Mouse (Mus musculus) limb, embryonic 15.5 days (tissue): ENCODE data around the gene Gm49355. TPM values are rescaled to one million over a fixed set of nuclear protein-coding genes. Genes with fewer than 3 reads are reported as not detected.
A peak's percentile ranks its signal among the peaks of the same experiment; 100 is the strongest.
"Not testable (repeated sequence)": the region's sequence is repeated elsewhere in the genome, so short reads cannot be mapped to it uniquely, and the experiment has no call there.

ENCODE experiments used
- ATAC-seq: fragments of 200-750 bp; cut with Nextera tagmentation; 2 replicates; pipeline ENCODE4 v1.8.0; 2017; ENCODE audit warnings: low read depth, moderate TSS enrichment; ENCODE audit not compliant: insufficient number of reproducible peaks, low FRiP score, low TSS enrichment
- H3K27ac ChIP-seq: fragments of 300-500 bp; sonication (generic); 2 replicates; pipeline ENCODE4 v1.5.1; 2015; ENCODE audit warnings: moderate library complexity, mild to moderate bottlenecking, inconsistent platforms
- H3K27me3 ChIP-seq: fragments of 300-500 bp; sonication (generic); 2 replicates; pipeline ENCODE4 v1.6.1; 2015; ENCODE audit warnings: inconsistent platforms
- H3K36me3 ChIP-seq: fragments of 300-500 bp; sonication (generic); 2 replicates; pipeline ENCODE4 v1.6.1; 2015; ENCODE audit warnings: inconsistent platforms
- H3K4me1 ChIP-seq: fragments of 300-500 bp; sonication (generic); 2 replicates; pipeline ENCODE4 v1.6.1; 2015; ENCODE audit warnings: inconsistent platforms
- H3K4me2 ChIP-seq: fragments of 300-500 bp; sonication (generic); 2 replicates; pipeline ENCODE4 v1.6.1; 2015; ENCODE audit warnings: mild to moderate bottlenecking, inconsistent platforms
- H3K4me3 ChIP-seq: fragments of 300-500 bp; sonication (generic); 2 replicates; pipeline ENCODE4 v1.5.1; 2015; ENCODE audit warnings: mild to moderate bottlenecking, inconsistent platforms
- H3K9ac ChIP-seq: fragments of 300-500 bp; sonication (generic); 2 replicates; pipeline ENCODE4 v1.6.1; 2015; ENCODE audit warnings: inconsistent platforms
- H3K9me3 ChIP-seq: fragments of 300-500 bp; sonication (generic); 2 replicates; pipeline ENCODE4 v1.6.1; 2016; ENCODE audit warnings: inconsistent platforms
- WGBS: fragments of 180-500 bp; shearing (Covaris S2); methylation state at CpG from one replicate; pipeline ENCODE4 v1.1.7; 2015; 5-methylcytosine and 5-hydroxymethylcytosine counted together
- polyA plus RNA-seq: library from polyadenylated mRNA; unstranded; fragments of >200 nt; fragmentation: Nextera tagmentation; extraction: Ambion mirVana; gene quantifications from 2 replicates; pipeline ENCODE4 v1.2.1, GENCODE M21; 2015

The Gm49355 gene
- polyA plus RNA-seq = 0.09 and 0.14 TPM in 2 replicates

DNA sequence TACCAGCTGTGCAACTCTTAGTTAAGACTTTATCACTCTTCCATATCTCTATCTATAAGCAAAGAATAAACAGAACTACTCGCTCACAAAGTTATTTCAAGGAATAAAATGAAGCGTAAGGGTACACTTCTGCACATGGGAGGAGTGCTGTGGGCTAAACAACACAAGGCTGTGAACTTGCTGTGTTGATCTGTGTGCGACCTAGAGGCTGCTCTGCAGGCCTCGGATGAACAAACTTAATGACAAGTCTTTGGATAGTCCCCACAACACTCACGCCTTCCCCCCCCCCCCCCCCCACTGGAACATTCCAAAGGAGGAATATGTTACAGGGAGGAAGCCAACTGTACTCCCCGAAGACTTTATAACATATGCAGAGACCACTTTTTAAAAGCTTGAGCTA, at the start of gene Gm49355:
Gm49355 (plus strand) TSS at position 336 of the 400 bp plus-strand sequence.
- Histone ChIP-seq H3K27me3 (no peaks in the 10 kb centered on the region), H3K9ac (peak within 1 kb of the TSS; percentile 74), H3K9me3 (no peaks in the 10 kb centered on the region), H3K27ac (peak within 1 kb of the TSS; percentile 95), H3K4me3 (peak within 1 kb of the TSS; percentile 71), H3K4me2 (peak within 1 kb of the TSS; percentile 49), H3K36me3 (0 out of 2 replicates have a peak, but pooled peaks cover 4% of the 10 kb centered on the region), H3K4me1 (no peaks in the 10 kb centered on the region)
- 77% methylated on average over 6 of the region's 6 CpGs for WGBS
- no peak for ATAC-seq

DNA sequence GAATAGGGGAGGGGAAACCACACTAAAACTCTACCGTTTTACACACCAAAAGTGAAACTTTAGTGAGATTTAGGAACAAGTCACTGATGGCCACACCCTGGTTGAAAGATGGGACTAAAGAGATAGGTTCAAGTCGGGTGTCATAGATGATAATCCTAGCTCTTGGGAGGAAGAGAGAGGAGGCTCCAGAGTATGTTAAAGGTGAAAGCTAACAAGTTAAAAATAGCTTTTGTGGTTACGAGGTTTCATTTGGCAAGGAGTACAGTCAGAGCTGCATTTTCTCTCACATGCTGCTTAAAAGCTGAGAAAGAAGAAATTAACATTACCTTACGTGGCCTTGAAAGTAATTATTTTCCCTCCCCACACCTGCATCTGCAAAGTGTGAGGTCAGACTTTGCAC, 40.0 kb upstream of the Gm49355 start:
- Histone ChIP-seq H3K27me3 (no peaks in the 10 kb centered on the region), H3K27ac (no peak overlapping the region), H3K9ac (no peak overlapping the region), H3K4me1 (no peaks in the 10 kb centered on the region), H3K4me3 (no peak overlapping the region), H3K9me3 (no peaks in the 10 kb centered on the region), H3K36me3 (no peaks in the 10 kb centered on the region), H3K4me2 (no peak overlapping the region)
- ATAC-seq = no peak
- WGBS = 63% methylated on average over 4 of the region's 4 CpGs

DNA sequence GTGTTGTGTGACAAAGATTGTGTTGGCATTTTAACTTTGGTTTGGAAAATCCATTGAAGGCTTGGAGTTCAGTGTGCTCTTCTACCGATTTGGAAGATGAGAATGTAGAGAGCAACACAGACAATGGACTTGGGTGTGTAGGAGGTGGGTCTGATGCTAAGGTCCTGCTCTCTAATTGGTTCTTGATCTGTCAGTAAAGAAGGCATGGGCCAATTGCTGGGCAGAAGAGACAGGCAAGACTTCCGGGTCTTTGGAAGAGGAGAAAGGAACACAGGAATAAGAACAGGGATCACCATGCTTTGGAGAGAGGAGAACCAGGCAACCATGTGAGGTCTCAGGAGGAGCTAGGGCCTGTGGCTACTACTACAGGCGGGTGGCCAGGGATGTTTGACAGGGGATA, 7.7 kb upstream of the Gm49355 start:
- H3K9ac ChIP-seq = no peak overlapping the region
- no peak overlapping the region for H3K27ac ChIP-seq

DNA sequence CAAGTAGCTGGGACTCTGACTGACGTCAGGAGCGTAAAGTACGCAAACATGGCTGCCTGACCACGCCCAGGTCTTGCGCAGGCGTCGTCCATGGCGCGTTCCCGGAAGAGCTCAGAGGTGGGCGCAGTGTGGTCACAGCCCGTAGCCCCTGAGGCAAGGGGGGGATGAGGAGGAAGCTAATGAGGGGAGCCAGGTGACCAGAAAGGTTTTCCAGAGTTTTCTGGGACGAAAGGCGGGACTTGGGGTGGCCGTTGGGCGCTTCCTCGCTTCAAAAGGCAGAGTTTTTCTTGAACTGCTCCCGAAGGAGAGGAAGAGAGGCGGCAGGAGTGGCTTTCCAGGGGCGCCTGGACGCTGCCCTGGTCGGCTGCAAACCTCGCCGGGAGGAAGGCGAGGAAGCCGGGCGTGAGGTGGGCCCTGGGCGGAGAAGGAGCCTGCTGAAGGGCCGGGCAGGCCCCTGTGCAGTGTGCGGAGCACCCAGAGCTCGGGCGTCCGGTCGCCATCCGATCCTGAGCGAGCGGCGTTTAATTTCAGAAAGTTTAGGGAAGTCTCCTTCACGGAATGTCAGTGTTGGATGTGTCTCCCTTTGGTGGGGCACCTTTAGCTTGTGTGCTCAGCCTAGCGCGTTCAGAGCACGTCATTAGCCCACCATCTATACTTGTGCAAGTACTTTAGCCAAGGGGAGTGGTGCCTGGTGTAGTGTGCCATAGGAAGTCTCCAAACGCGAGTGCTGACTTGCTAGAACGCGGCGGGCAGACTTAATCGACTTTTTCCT, 551 bp downstream of the Gm49355 start, which contains the start of gene 3830406C13Rik:
3830406C13Rik (plus strand) TSS at position 33 of the 772 bp plus-strand sequence.
- Histone ChIP-seq H3K4me3 (peak within 1 kb of the TSS; percentile 71), H3K27me3 (no peaks in the 10 kb centered on the region), H3K4me1 (no peaks in the 10 kb centered on the region), H3K9ac (peak within 1 kb of the TSS; percentile 74), H3K4me2 (peak within 1 kb of the TSS; percentile 49), H3K27ac (peak within 1 kb of the TSS; percentile 95), H3K9me3 (no peaks in the 10 kb centered on the region), H3K36me3 (0 out of 2 replicates have a peak, but pooled peaks cover 8% of the 10 kb centered on the region)
- under 1% methylated on average over 48 of the region's 48 CpGs for whole genome bisulfite sequencing
- ATAC-seq = peak; percentile 95

More for the DNA sequence above, 7.7 kb upstream of the Gm49355 start:
- H3K27me3 ChIP-seq = no peaks in the 10 kb centered on the region
- H3K4me1 ChIP-seq = no peaks in the 10 kb centered on the region
- no peak overlapping the region for H3K4me3 ChIP-seq
- no peak overlapping the region for H3K4me2 ChIP-seq
- H3K9me3 ChIP-seq = no peaks in the 10 kb centered on the region
- WGBS = 64% methylated on average over 3 of the region's 3 CpGs
- no peaks in the 10 kb centered on the region for H3K36me3 ChIP-seq
- no peak for ATAC-seq

DNA sequence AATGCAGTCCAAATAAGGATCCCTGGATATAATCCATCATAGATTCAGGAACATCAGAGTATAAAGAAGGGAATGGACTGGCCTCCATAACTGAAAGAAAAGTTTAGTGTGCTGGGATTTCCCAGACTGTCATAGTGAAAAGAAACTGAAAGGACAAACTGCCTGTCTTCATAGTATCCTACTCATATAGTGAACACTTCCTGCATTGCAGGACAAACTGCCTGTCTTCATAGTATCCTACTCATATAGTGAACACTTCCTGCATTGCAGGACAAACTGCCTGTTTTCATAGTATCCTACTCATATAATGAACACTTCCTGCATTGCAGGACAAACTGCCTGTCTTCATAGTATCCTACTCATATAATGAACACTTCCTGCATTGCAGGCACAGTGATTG, 6.0 kb downstream of the Gm49355 start:
- not testable (repeated sequence) for H3K4me1 ChIP-seq

DNA sequence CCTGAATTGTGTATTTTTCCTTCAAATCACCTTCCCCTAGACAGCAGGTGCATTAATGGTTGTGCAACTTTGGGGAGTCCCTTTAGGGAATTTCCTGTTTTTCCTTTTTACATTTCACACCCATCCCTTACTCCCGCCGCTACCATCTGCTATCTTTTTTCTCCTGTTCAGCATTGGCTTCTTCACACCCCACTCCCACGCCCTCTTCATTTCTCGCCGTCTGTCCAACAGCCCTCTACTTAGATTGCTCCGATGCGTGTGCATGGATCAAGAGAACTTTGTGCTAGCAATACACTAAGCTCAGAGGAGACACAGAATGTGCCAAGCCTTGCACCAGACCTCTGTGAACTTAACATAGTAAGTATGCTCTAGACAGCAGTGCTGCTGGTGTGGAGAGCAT, 12.6 kb downstream of the Gm49355 start:
- Histone ChIP-seq H3K27ac (no peak overlapping the region), H3K36me3 (peaks cover 6% of the 10 kb centered on the region), H3K9ac (no peak overlapping the region), H3K4me3 (no peak overlapping the region), H3K4me1 (no peaks in the 10 kb centered on the region), H3K27me3 (no peaks in the 10 kb centered on the region), H3K4me2 (no peak overlapping the region), H3K9me3 (no peaks in the 10 kb centered on the region)
- 86% methylated on average over 7 of the region's 7 CpGs for WGBS
- no peak for ATAC-seq

More for the DNA sequence above, 6.0 kb downstream of the Gm49355 start:
- H3K27me3 ChIP-seq, H3K36me3 ChIP-seq, H3K4me3 ChIP-seq, H3K4me2 ChIP-seq, H3K9ac ChIP-seq, H3K27ac ChIP-seq, ATAC-seq, H3K9me3 ChIP-seq: not testable (repeated sequence)

DNA sequence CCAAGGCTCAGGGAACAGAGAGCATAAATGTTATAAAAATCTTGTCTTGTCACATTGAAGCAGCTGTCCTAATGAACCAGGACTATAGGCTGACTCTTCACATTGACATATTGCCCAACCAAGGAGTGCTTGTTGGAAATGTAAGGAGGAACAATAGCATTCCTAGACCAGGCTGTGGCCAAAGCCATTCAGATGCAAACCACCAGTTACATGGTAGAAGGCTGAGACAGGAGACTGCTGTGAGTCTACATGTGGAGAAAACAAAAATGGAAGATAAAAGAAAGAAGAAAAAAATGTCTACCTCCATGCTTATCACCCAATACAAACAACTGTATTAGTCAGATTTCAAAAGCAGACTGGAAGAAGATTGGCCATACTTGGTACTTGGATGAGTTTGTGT, 15.4 kb downstream of the Gm49355 start:
- H3K9ac ChIP-seq = no peak overlapping the region
- H3K27ac ChIP-seq = no peak overlapping the region
- H3K4me1 ChIP-seq = no peaks in the 10 kb centered on the region
- ATAC-seq = no peak
- no peak overlapping the region for H3K4me3 ChIP-seq
- H3K27me3 ChIP-seq = no peaks in the 10 kb centered on the region
- peaks cover 6% of the 10 kb centered on the region for H3K36me3 ChIP-seq
- H3K4me2 ChIP-seq = no peak overlapping the region
- no peaks in the 10 kb centered on the region for H3K9me3 ChIP-seq

DNA sequence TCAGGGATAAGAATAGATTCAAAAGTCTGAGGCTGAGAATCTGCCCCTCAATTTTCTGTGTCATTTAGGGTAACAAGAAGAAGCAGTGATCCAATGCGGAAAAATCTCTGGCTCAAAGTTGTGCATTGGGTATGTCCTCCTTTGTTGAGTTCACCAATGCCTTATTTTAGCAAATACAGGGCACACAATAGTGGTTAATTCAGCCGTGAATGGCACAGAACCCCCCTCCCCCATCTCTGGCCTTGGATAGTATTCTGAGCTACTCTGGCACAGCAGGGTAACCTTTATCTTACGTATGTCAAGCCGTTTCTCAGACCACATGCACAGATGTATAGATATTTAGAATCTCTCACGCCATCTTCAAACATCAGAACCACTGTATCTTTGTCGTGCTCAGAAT, 15.9 kb downstream of the Gm49355 start:
- H3K4me3 ChIP-seq = no peak overlapping the region
- WGBS = 82% methylated on average over 6 of the region's 6 CpGs
- H3K36me3 ChIP-seq = peaks cover 6% of the 10 kb centered on the region
- no peaks in the 10 kb centered on the region for H3K27me3 ChIP-seq
- H3K9ac ChIP-seq = no peak overlapping the region
- H3K9me3 ChIP-seq = no peaks in the 10 kb centered on the region
- no peak overlapping the region for H3K27ac ChIP-seq
- ATAC-seq = no peak
- H3K4me1 ChIP-seq = no peaks in the 10 kb centered on the region
- no peak overlapping the region for H3K4me2 ChIP-seq

DNA sequence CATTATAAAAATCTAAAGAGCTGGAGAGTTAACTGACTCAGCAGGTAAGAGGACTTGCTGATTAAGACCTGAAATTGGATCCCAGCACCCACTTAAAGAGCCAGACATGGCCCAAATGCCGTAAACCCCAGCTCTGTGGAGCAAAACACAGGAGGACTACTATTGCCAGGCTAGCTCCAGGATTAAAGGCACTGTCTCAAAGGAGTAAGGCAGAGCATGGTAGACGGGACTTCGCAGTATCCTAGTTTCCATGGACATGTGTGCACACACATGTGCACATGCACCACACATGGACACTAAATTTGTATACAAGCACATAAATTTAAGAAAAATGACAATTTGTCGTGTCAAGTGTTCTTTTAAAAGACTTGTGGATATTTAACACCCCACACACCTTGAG, 16.5 kb downstream of the Gm49355 start:
- Histone ChIP-seq H3K4me1 (no peaks in the 10 kb centered on the region), H3K9me3 (no peaks in the 10 kb centered on the region), H3K4me2 (no peak overlapping the region), H3K4me3 (no peak overlapping the region), H3K27ac (no peak overlapping the region), H3K27me3 (no peaks in the 10 kb centered on the region), H3K36me3 (peaks cover 6% of the 10 kb centered on the region), H3K9ac (no peak overlapping the region)
- ATAC-seq = no peak
- WGBS = 66% methylated on average over 4 of the region's 4 CpGs

DNA sequence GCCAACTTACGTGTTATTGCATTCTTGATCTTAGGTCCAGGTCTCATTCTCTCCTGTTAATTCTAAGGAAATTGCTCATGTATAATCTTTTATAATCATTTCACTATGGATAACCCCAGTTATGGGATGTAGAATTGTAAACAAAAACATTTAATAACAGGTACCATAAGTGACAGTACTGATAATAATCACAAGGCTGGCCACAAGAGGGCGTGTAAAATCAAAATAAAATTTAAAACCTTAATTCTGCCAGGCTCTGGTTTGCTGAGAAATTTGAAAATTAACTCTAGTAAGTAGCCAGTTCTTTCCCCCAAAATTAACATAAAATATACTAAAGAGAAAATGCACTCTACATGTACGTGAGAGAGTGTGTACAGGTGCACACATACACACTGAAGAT, 16.9 kb downstream of the Gm49355 start:
- peaks cover 6% of the 10 kb centered on the region for H3K36me3 ChIP-seq
- 68% methylated on average over 3 of the region's 3 CpGs for WGBS
- no peak for ATAC-seq
- no peaks in the 10 kb centered on the region for H3K9me3 ChIP-seq
- H3K9ac ChIP-seq = no peak overlapping the region
- H3K4me2 ChIP-seq = no peak overlapping the region
- H3K27ac ChIP-seq = no peak overlapping the region
- H3K27me3 ChIP-seq = no peaks in the 10 kb centered on the region
- no peaks in the 10 kb centered on the region for H3K4me1 ChIP-seq
- H3K4me3 ChIP-seq = no peak overlapping the region

DNA sequence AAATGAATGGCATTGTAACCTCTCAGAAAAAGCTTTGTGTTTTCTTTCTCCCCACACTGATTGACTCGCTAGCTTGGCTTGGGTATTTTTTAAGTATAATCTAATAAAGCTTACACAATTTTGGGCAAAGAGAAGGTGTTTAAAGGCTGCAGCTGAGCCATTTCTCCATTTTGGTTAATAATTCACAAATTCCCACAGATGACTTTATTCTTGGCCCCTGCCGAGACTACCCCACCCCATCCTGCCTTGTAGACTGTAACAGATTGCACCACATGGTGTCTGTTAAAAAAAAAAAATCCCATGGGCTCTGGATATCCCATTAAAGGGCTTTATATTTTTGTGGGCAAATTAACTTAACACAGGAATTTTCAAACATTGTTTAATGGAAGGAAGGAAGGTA, 19.3 kb downstream of the Gm49355 start:
- no peak overlapping the region for H3K4me3 ChIP-seq
- peaks cover 5% of the 10 kb centered on the region for H3K36me3 ChIP-seq
- H3K4me1 ChIP-seq = no peaks in the 10 kb centered on the region
- no peaks in the 10 kb centered on the region for H3K27me3 ChIP-seq
- no peaks in the 10 kb centered on the region for H3K9me3 ChIP-seq
- ATAC-seq = no peak
- H3K4me2 ChIP-seq = no peak overlapping the region
- no peak overlapping the region for H3K27ac ChIP-seq
- WGBS = 51% methylated on average over 2 of the region's 2 CpGs
- H3K9ac ChIP-seq = no peak overlapping the region

DNA sequence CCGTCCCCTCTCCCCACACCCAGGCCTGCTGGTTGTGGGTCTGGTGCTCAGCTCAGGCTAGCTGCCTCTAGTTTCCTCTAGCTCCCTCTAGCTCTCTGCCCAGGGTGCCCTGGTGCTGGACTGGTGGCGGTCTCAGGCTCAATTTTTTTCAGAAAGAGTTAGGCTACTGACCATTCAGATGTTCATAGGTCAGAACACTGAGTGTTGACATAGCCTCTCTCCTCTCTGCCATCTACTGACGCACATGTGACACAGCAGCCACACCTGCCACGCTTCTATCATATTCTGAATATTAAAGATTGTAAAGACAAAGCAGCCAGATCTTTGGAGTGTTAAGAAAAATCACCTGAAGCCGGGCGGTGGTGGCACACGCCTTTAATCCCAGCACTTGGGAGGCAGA, 49.8 kb downstream of the Gm49355 start:
- WGBS = 80% methylated on average over 7 of the region's 7 CpGs
- Histone ChIP-seq H3K27me3 (peaks cover 47% of the 10 kb centered on the region), H3K4me2 (no peak overlapping the region), H3K4me1 (no peaks in the 10 kb centered on the region), H3K27ac (no peak overlapping the region), H3K4me3 (no peak overlapping the region), H3K9me3 (no peaks in the 10 kb centered on the region), H3K36me3 (no peaks in the 10 kb centered on the region), H3K9ac (no peak overlapping the region)
- no peak for ATAC-seq
